Mouse (Mus musculus): Measurements from ENCODE around the gene 2410137M14Rik.
"Not testable (repeated sequence)": the region's sequence is repeated elsewhere in the genome, so short reads cannot be mapped to it uniquely, and the experiment has no call there.

2410137M14Rik gene

GRCm38 (mm10) chr17:36981221-36981813 lies at the start of gene 2410137M14Rik:
2410137M14Rik (minus strand) TSS chr17:36981237.
- DNase-seq (ENCODE audit: low spot score in 2 of 2), result no peak

- no peak for DNase-seq (ENCODE audit: low spot score in 2 of 2)
These were observed 48.1 kb upstream of the 2410137M14Rik start for GRCm38 (mm10) chr17:37029162-37029561.

GRCm38 (mm10) chr17:37028683-37029120 lies 47.7 kb upstream of the 2410137M14Rik start:
- DNase-seq (ENCODE audit: low spot score in 2 of 2), result peak; percentile 75 to 81

DNA sequence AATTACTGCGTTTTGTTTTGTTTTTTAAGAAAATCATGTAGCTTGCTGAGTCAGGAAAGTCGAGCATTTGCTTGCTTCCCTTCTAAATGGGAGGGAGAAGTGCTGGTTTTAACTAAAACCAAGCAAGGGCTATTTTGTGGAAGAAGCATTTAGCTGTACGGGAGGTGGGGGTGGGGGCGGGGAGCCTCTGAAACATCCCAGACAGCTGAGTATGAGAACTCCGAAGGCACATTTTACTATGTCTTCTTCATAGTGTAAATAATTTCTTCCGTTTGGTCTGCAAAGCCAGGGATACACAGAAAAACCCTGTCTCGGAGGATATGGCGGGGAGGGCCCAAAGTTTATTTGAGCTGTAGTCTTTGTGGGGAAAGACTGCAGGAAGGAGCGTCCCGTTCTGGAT lies 47.2 kb upstream of the 2410137M14Rik start:
- no peak for DNase-seq (ENCODE audit: low spot score in 2 of 2)

GRCm38 (mm10) chr17:37027486-37027885 lies 46.4 kb upstream of the 2410137M14Rik start:
- DNase-seq (ENCODE audit: low spot score in 2 of 2), result no peak

GRCm38 (mm10) chr17:37026425-37026824 lies 45.4 kb upstream of the 2410137M14Rik start:
- no peak for DNase-seq (ENCODE audit: low spot score in 2 of 2)

DNA sequence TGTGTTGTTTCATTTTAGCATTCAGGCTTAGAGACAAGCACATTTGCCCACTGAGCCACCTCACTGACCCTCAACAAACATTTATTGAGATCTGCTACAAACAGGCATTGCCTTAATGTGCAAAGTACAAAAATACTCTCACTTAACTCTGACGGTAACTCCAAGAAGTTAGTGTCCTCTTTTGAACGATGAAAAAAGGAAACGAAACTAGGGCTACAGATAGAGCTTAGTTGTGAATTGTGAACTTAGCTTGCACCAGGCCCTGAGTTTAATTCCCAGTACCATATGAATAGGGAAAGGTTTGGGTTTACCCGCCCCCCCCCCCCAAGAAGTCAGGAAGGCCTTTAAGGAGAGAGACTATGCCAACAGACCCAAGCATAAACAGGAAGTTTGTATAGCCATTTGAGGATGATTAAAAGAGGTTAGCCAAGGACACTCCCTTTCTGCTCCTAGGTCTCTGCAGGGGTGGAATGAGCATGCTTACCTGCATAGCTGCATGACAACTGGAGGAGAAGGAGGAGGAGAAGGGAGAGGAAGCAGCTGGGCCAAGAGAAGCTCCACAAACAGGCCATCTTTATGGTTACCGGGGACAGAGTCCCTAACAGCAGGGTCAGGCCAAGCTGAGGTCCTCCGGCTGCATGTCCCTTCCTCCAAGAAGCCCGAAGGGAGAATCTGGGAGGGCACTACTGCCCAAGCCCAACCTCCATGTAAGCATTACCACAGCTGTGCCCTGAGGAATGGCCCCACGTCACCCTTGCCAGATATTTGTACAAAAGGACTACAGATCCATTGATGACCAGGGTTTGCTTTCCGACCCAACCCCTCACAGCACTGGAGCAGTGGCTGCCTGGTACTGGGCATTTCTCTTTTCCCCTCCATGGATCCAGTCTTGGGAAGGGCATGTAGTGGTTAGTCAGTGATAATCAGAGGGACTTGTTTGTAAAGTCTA lies 41.9 kb upstream of the 2410137M14Rik start, which contains the start of gene Mog:
Gene Mog (minus strand): TSS at position 771 of the 949 bp plus-strand sequence.
- DNase-seq (ENCODE audit: low spot score in 2 of 2), result no peak

DNA sequence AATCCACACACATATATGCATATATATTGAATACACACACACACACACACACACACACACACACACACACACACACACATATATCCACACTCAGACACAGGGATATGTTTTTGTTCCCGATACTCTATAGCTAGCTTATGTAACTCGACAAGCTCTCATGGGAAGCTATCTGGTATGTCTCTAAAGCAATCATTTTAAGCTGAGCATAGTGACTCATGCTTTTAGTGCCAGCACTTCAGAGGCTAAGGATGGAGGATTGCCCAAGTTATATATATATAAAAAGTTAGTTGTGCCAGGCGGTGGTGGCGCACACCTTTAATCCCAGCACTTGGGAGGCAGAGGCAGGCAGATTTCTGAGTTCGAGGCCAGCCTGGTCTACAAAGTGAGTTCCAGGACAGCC lies 38.2 kb upstream of the 2410137M14Rik start:
- DNase-seq (ENCODE audit: low spot score in 2 of 2), result not testable (repeated sequence)

- no peak for DNase-seq (ENCODE audit: low spot score in 2 of 2)
These were observed 37.3 kb upstream of the 2410137M14Rik start for GRCm38 (mm10) chr17:37018328-37018727.

DNA sequence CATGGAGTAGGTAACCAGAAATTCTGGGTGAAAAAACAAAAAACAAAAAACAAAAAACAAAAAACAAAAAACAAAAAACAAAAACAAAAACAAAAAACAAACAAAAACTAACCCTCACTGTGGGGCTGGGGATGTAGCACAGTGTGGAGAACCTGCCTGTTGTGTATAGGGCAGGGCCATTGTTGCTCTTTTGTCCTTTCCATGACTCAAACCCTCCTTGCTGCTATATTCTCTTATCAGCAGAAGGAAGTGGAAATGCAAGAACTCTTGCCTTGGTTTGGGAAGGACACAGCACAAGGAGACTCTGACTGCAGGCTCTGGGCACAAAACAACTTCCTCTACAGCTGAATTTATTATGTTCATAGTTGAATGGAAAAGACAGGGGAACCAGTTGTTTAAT lies 35.3 kb upstream of the 2410137M14Rik start:
- DNase-seq (ENCODE audit: low spot score in 2 of 2), result no peak

DNA sequence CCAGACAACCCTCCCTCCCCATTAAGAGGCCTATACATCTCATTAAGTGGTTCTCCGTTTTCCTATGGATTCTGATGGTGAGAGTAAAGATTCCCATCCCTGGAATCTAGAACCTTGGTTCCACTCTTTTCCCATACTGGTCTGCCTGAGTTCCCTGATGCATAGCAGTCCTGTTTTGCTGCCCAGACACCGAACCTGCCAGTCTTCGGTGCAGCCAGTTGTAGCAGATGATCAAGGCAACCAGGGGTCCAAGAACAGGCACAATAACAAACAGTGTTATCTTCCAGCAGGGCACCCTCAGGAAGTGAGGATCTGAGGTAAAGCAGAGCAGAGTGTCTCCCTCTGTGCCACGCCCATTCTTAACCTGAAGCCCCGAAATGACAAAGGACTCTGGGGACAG lies 31.1 kb upstream of the 2410137M14Rik start:
- no peak for DNase-seq (ENCODE audit: low spot score in 2 of 2)

DNA sequence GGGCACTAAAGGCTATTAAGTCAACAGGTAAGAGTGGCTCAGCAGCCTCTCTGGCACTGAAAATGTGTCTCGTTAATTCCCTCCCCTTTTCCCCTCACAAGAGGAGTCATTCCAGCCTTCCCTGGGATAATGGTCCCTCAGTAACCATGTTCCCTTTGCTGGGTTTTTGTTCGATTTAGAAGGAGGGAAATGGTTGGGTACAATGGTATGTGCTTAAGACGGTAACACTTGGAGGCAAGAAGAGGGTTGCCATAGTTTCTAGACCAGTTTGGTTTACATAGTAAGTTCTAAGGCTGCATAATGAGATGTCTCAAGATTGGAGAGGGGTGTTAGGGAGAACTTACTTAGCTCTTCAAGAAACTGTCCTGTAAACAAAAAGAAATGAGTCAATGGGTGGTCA lies 30.7 kb upstream of the 2410137M14Rik start:
- no peak for DNase-seq (ENCODE audit: low spot score in 2 of 2)

GRCm38 (mm10) chr17:37009460-37010042 lies 28.5 kb upstream of the 2410137M14Rik start:
- no peak for DNase-seq (ENCODE audit: low spot score in 2 of 2)

DNA sequence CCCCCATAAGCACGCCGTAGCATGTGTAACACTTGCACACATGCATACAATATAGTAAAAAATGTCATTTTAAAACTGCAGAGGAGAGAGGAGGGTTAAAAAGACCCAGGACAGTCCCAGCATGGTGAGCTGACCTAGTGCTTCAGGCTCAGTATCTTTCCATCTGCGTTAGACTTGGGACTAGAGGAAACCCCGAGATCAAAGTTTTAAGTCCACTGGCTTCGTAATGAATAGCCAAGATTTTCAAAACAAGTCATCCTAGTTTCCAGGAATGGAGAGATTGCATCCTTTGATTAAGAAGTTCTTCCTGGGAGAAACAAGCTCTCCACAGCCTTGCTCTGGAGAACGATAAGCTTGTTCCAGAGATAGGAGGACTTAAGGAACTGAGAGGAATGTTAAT lies 27.1 kb upstream of the 2410137M14Rik start:
- no peak for DNase-seq (ENCODE audit: low spot score in 2 of 2)

DNA sequence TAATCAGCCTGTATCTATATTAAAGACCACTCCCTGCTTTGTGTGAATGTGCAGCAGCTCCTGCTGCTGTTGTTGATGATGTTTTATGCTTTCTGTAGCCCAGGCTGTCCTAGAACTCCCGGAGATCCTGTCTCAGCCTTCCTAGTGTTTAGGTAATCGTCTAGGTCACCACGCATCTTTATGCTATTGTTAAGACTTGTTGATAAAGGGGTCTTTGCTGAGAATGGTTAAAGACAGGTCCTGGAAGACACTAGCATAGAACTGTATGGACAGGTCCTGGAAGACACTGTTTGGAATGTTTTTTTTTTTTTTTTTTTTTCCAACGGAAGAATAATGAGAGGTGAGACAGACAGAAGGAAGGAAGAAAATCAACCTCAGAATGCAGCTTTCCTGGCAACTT lies 22.3 kb upstream of the 2410137M14Rik start:
- DNase-seq (ENCODE audit: low spot score in 2 of 2), result no peak

GRCm38 (mm10) chr17:37002364-37003330 lies 21.6 kb upstream of the 2410137M14Rik start:
- DNase-seq (ENCODE audit: low spot score in 2 of 2), result peak; percentile 36 to 50

DNA sequence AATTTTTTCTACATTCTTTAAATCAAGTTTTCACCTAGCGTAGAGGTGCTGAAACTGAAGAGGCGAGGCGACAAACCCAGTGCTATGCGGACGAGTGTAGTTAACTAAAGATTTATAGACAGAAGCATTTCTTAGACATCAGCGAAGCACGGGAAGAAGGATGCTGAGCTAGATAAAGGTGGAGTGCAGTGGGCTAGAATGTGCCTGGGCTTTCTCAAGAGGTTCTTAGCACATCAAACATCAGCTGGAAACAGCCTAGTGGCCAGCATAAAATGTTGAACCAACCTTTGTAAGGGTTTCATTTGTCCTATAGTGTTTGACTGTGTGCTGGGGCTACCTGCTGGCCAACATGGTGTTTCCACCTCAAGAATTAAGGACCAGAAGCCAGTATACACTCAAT lies 19.8 kb upstream of the 2410137M14Rik start, which contains the start of gene Zfp57:
Gene Zfp57 (plus strand): TSS at position 301 of the 400 bp plus-strand sequence.
- no peak for DNase-seq (ENCODE audit: low spot score in 2 of 2)

- no peak for DNase-seq (ENCODE audit: low spot score in 2 of 2)
These were observed 17.4 kb upstream of the 2410137M14Rik start for GRCm38 (mm10) chr17:36998477-36998876.

DNA sequence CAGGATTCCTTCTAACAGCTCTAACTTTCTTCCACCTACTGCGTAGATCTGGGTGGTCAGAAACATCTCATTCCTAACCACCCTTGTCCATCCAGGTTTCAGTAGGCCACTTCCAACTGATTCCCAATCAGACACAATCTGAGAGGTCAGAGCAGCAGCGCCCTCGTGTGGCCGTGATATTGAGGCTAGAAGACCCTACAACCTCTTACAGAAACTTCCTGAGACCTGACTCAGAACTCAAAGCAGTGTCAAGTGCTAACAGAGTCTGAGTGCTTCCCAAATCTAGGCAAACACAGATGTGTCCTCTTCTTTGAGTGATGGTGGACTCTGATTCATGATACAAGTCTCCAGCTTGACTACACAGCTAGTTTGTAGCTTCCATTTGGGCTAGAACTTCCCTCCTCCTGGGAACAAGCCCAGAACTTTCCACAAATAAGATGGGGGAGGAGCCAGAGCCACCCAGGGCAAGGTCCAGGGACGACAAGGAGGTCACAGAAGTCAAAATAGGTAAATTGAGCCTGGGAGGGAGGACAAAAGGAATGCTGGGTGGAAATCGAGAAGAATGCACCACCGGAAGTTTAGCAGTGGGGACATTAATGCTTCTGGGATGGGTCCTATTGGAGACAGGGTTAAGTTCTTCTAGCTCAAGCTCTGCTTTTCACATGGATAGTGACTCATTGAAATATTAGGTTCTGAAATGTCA lies 16.1 kb upstream of the 2410137M14Rik start:
- peak; percentile 65 to 69 for DNase-seq (ENCODE audit: low spot score in 2 of 2)

DNA sequence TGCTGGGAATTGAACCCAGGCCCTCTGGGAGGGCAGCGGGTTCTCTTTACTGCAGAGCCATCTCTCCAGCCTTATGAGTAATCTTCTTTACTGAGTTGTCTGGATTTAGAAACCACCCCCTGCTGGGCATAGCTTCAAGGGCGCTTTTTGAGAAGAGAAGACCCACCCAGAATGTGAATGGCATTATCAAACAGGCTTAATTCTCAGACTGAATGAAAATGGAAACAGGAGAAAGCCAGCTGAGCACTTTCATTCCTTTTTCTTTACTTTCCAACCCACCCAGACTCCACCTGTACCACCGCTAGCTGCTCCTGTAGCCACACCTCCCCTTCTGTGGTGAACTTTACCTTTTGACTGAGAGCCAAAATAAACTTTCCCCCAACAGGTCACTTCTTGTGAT lies 14.4 kb upstream of the 2410137M14Rik start:
- DNase-seq (ENCODE audit: low spot score in 2 of 2), result no peak

Data from urinary bladder, adult 18-20 months (tissue).